Mouse (Mus musculus) liver, embryonic 16.5 days (tissue): ENCODE measurements around the gene Mrpl34. TPM values are rescaled to one million over a fixed set of nuclear protein-coding genes. Genes with fewer than 3 reads are reported as not detected.
A peak's percentile ranks its signal among the peaks of the same experiment; 100 is the strongest.

Experiments used
- ATAC-seq: fragments of 200-750 bp; cut with Nextera tagmentation; 2 replicates; pipeline ENCODE4 v1.8.0; 2017; ENCODE audit warnings: low read depth, mild to moderate bottlenecking, moderate number of reproducible peaks, moderate library complexity
- H3K27ac ChIP-seq: fragments of 300-500 bp; sonication (generic); 2 replicates; pipeline ENCODE4 v1.5.1; 2014; ENCODE audit warnings: mild to moderate bottlenecking, low read length
- H3K27me3 ChIP-seq: fragments of 300-500 bp; sonication (generic); 2 replicates; pipeline ENCODE4 v1.6.1; 2014; ENCODE audit warnings: low read depth, low read length, mixed read lengths; ENCODE audit not compliant: control insufficient read depth, insufficient read depth
- H3K36me3 ChIP-seq: fragments of 300-500 bp; sonication (generic); 2 replicates; pipeline ENCODE4 v1.6.1; 2014; ENCODE audit warnings: mild to moderate bottlenecking; ENCODE audit not compliant: control insufficient read depth, insufficient read depth
- H3K4me1 ChIP-seq: fragments of 300-500 bp; sonication (generic); 2 replicates; pipeline ENCODE4 v1.6.1; 2014; ENCODE audit warnings: low read depth, low read length, mixed read lengths; ENCODE audit not compliant: control insufficient read depth
- H3K4me2 ChIP-seq: fragments of 300-500 bp; sonication (generic); 2 replicates; pipeline ENCODE4 v1.6.1; 2014; ENCODE audit warnings: low read depth, low read length, mixed read lengths
- H3K4me3 ChIP-seq: fragments of 300-500 bp; sonication (generic); 2 replicates; pipeline ENCODE4 v1.5.1; 2014; ENCODE audit warnings: low read depth, mild to moderate bottlenecking, low read length
- H3K9ac ChIP-seq: fragments of 300-500 bp; sonication (generic); 2 replicates; pipeline ENCODE4 v1.6.1; 2014; ENCODE audit warnings: low read depth, low read length
- H3K9me3 ChIP-seq: fragments of 300-500 bp; sonication (generic); replicated peaks from 2 replicates; pipeline ENCODE4 v1.6.1; 2016; ENCODE audit warnings: low read length; ENCODE audit not compliant: control insufficient read depth
- WGBS: fragments of 180-500 bp; shearing (Covaris S2); extraction: QIAGEN DNeasy Blood & Tissue Kit; methylation state at CpG from one replicate; pipeline ENCODE4 v1.1.7; 2014; ENCODE audit not compliant: insufficient replicate concordance; 5-methylcytosine and 5-hydroxymethylcytosine counted together
- polyA plus RNA-seq: library from polyadenylated mRNA; unstranded; fragments of >200 nt; fragmentation: Nextera tagmentation; extraction: Ambion mirVana; gene quantifications from 2 replicates; pipeline ENCODE4 v1.2.1, GENCODE M21; 2015

The Mrpl34 gene
- polyA plus RNA-seq, 1 experiment from 2014 or later: 87.3 TPM

GRCm38 (mm10) chr8:71484736-71485135 lies 20.0 kb downstream of the Mrpl34 start:
- Histone ChIP-seq H3K4me3 (no peak overlapping the region), H3K4me1 (peaks cover 22% of the 10 kb centered on the region), H3K9ac (no peak overlapping the region), H3K27ac (no peak overlapping the region), H3K36me3 (no peaks in the 10 kb centered on the region), H3K4me2 (no peak overlapping the region), H3K27me3 (no peaks in the 10 kb centered on the region), H3K9me3 (no peaks in the 10 kb centered on the region)
- WGBS: 91% methylated on average over 19 of the region's 19 CpGs
- ATAC-seq: no peak

- peaks cover 23% of the 10 kb centered on the region for H3K4me1 ChIP-seq
- 4% methylated on average over 52 of the region's 58 CpGs for WGBS
Observed at GRCm38 (mm10) chr8:71485142-71486135, 20.7 kb downstream of the Mrpl34 start, which contains the start of gene Ano8. Gene Ano8, minus strand, starts transcription at chr8:71485963.

GRCm38 (mm10) chr8:71486136-71486529 lies 21.4 kb downstream of the Mrpl34 start:
- Histone ChIP-seq H3K9ac (no peak overlapping the region), H3K4me1 (peaks cover 23% of the 10 kb centered on the region), H3K36me3 (no peaks in the 10 kb centered on the region; the same call in 1 of the 2 replicates), H3K4me2 (peak overlapping the region; percentile 86), H3K4me3 (no peak overlapping the region; the same call in 1 of the 2 replicates), H3K27me3 (no peaks in the 10 kb centered on the region), H3K27ac (no peak overlapping the region), H3K9me3 (no peaks in the 10 kb centered on the region)
- no peak for ATAC-seq
- WGBS: 21% methylated on average over 7 of the region's 7 CpGs

More at GRCm38 (mm10) chr8:71485142-71486135, 20.7 kb downstream of the Mrpl34 start, which contains the start of gene Ano8:
- Histone ChIP-seq H3K27ac (no peak within 1 kb of the TSS), H3K36me3 (no peaks in the 10 kb centered on the region; the same call in 1 of the 2 replicates), H3K4me3 (peak within 1 kb of the TSS; percentile 64), H3K9me3 (no peaks in the 10 kb centered on the region), H3K27me3 (no peaks in the 10 kb centered on the region), H3K9ac (peak within 1 kb of the TSS; percentile 57), H3K4me2 (peak within 1 kb of the TSS; percentile 86)
- ATAC-seq: no peak

- peak within 1 kb of the TSS; percentile 82 for H3K27ac ChIP-seq
- under 1% methylated on average over 33 of the region's 33 CpGs for WGBS
- peak within 1 kb of the TSS; percentile 99 for H3K4me2 ChIP-seq
- peaks cover 5% of the 10 kb centered on the region; the same call in 1 of the 2 replicates for H3K36me3 ChIP-seq
- H3K27me3 ChIP-seq: no peaks in the 10 kb centered on the region
- no peaks in the 10 kb centered on the region for H3K9me3 ChIP-seq
- peak within 1 kb of the TSS; percentile 79 for H3K9ac ChIP-seq
- peak; percentile 33; the same call in 1 of the 2 replicates for ATAC-seq
- peak within 1 kb of the TSS; percentile 81 for H3K4me3 ChIP-seq
- peaks cover 23% of the 10 kb centered on the region for H3K4me1 ChIP-seq
Observed at GRCm38 (mm10) chr8:71487691-71488445, 23.1 kb downstream of the Mrpl34 start, which contains the start of gene Gtpbp3. Gene Gtpbp3, plus strand, starts transcription at chr8:71488103.

GRCm38 (mm10) chr8:71488454-71488853 lies 23.7 kb downstream of the Mrpl34 start:
- Histone ChIP-seq H3K4me3 (peak overlapping the region; percentile 81), H3K9ac (peak overlapping the region; percentile 79), H3K27me3 (no peaks in the 10 kb centered on the region), H3K27ac (peak overlapping the region; percentile 82), H3K4me1 (peaks cover 23% of the 10 kb centered on the region), H3K4me2 (peak overlapping the region; percentile 99), H3K9me3 (no peaks in the 10 kb centered on the region), H3K36me3 (peaks cover 5% of the 10 kb centered on the region; the same call in 1 of the 2 replicates)
- under 1% methylated on average over 22 of the region's 22 CpGs for WGBS
- peak; percentile 93 for ATAC-seq

- 22% methylated on average over 16 of the region's 16 CpGs for WGBS
- no peaks in the 10 kb centered on the region for H3K27me3 ChIP-seq
- peak; percentile 43; the same call in 1 of the 2 replicates for ATAC-seq
- no peak overlapping the region for H3K4me2 ChIP-seq
- no peaks in the 10 kb centered on the region for H3K4me1 ChIP-seq
- H3K9ac ChIP-seq: no peak overlapping the region
- no peak overlapping the region for H3K4me3 ChIP-seq
- H3K36me3 ChIP-seq: peaks cover 5% of the 10 kb centered on the region; the same call in 1 of the 2 replicates
- H3K9me3 ChIP-seq: no peaks in the 10 kb centered on the region
- no peak overlapping the region for H3K27ac ChIP-seq
Observed at GRCm38 (mm10) chr8:71495039-71495438, 30.3 kb downstream of the Mrpl34 start.

- no peaks in the 10 kb centered on the region for H3K4me1 ChIP-seq
- H3K36me3 ChIP-seq: peaks cover 5% of the 10 kb centered on the region; the same call in 1 of the 2 replicates
- 74% methylated on average over 5 of the region's 5 CpGs for WGBS
- H3K4me2 ChIP-seq: no peak overlapping the region
- no peaks in the 10 kb centered on the region for H3K9me3 ChIP-seq
- no peak overlapping the region for H3K4me3 ChIP-seq
- no peaks in the 10 kb centered on the region for H3K27me3 ChIP-seq
- no peak overlapping the region for H3K9ac ChIP-seq
- no peak for ATAC-seq
- no peak overlapping the region for H3K27ac ChIP-seq
Observed at GRCm38 (mm10) chr8:71495811-71496210, 31.1 kb downstream of the Mrpl34 start.

- Histone ChIP-seq H3K27ac (no peak overlapping the region), H3K4me1 (no peaks in the 10 kb centered on the region), H3K27me3 (no peaks in the 10 kb centered on the region), H3K9me3 (no peaks in the 10 kb centered on the region), H3K4me2 (no peak overlapping the region), H3K9ac (no peak overlapping the region), H3K36me3 (0 out of 2 replicates have a peak, but pooled peaks cover 5% of the 10 kb centered on the region), H3K4me3 (no peak overlapping the region)
- 51% methylated on average over 11 of the region's 11 CpGs for WGBS
- 0 out of 2 replicates have a peak, but pooled peaks have one; percentile 35 for ATAC-seq
Observed at GRCm38 (mm10) chr8:71496481-71496880, 31.7 kb downstream of the Mrpl34 start.
